Mouse (Mus musculus): ENCODE measurements around the gene Fut11. TPM values are rescaled to one million over a fixed set of nuclear protein-coding genes. Genes with fewer than 3 reads are reported as not detected.

Fut11 gene
- polyA plus RNA-seq, 1 experiment: 24.7 TPM

- no peak for DNase-seq (ENCODE audit: low read depth)
Measured at GRCm38 (mm10) chr14:20741301-20741700, 46.5 kb downstream of the Fut11 start.

GRCm38 (mm10) chr14:20743614-20744013, 48.8 kb downstream of the Fut11 start:
- TF ChIP-seq CTCF (IDR thresholded peaks at IDR 0.05; ENCODE audit: borderline replicate concordance, extremely low read depth, insufficient read depth, insufficient read length) (no peak), POLR2A (IDR thresholded peaks at IDR 0.05; ENCODE audit: borderline replicate concordance, extremely low read depth, insufficient read depth, insufficient read length, poor library complexity, severe bottlenecking) (no peak)
- no peak for DNase-seq (ENCODE audit: low read depth)

More at GRCm38 (mm10) chr14:20741301-20741700, 46.5 kb downstream of the Fut11 start:
- TF ChIP-seq POLR2A (IDR thresholded peaks at IDR 0.05; ENCODE audit: borderline replicate concordance, extremely low read depth, insufficient read depth, insufficient read length, poor library complexity, severe bottlenecking) (no peak), CTCF (IDR thresholded peaks at IDR 0.05; ENCODE audit: borderline replicate concordance, extremely low read depth, insufficient read depth, insufficient read length) (no peak)

GRCm38 (mm10) chr14:20746935-20747334, 52.2 kb downstream of the Fut11 start:
- DNase-seq (ENCODE audit: low read depth): no peak
- TF ChIP-seq CTCF (IDR thresholded peaks at IDR 0.05; ENCODE audit: borderline replicate concordance, extremely low read depth, insufficient read depth, insufficient read length) (peak; percentile 24; the same call in 1 of the 2 replicates), POLR2A (IDR thresholded peaks at IDR 0.05; ENCODE audit: borderline replicate concordance, extremely low read depth, insufficient read depth, insufficient read length, poor library complexity, severe bottlenecking) (no peak)

- TF ChIP-seq POLR2A (IDR thresholded peaks at IDR 0.05; ENCODE audit: borderline replicate concordance, extremely low read depth, insufficient read depth, insufficient read length, poor library complexity, severe bottlenecking): no peak
- TF ChIP-seq CTCF (IDR thresholded peaks at IDR 0.05; ENCODE audit: borderline replicate concordance, extremely low read depth, insufficient read depth, insufficient read length): no peak
- DNase-seq (ENCODE audit: low read depth): no peak
Measured at GRCm38 (mm10) chr14:20748388-20748787, 53.6 kb downstream of the Fut11 start.

- TF ChIP-seq CTCF (IDR thresholded peaks at IDR 0.05; ENCODE audit: borderline replicate concordance, extremely low read depth, insufficient read depth, insufficient read length) (no peak), POLR2A (IDR thresholded peaks at IDR 0.05; ENCODE audit: borderline replicate concordance, extremely low read depth, insufficient read depth, insufficient read length, poor library complexity, severe bottlenecking) (no peak)
- no peak for DNase-seq (ENCODE audit: low read depth)
Measured at GRCm38 (mm10) chr14:20749494-20750051, 54.8 kb downstream of the Fut11 start.

GRCm38 (mm10) chr14:20750503-20750902, 55.7 kb downstream of the Fut11 start:
- TF ChIP-seq POLR2A (IDR thresholded peaks at IDR 0.05; ENCODE audit: borderline replicate concordance, extremely low read depth, insufficient read depth, insufficient read length, poor library complexity, severe bottlenecking): no peak
- no peak for DNase-seq (ENCODE audit: low read depth)

Other genes starting within 250 kb of the Fut11 start
- 0.69 and 1.2 TPM in 2 replicates for gene Cfap70, start 242.7 kb upstream of the Fut11 start, polyA plus RNA-seq (2012; rRNA removed)
- 18.0 and 18.9 TPM in 2 replicates for gene Anxa7, start 214.8 kb upstream of the Fut11 start, polyA plus RNA-seq (2012; rRNA removed)
- 1.5 and 2.4 TPM in 2 replicates for gene Mss51, start 198.1 kb upstream of the Fut11 start, polyA plus RNA-seq (2012; rRNA removed)
- gene Ppp3cb, start 148.4 kb upstream of the Fut11 start, polyA plus RNA-seq (2012; rRNA removed): 114 and 141 TPM in 2 replicates
- 25.1 and 30.3 TPM in 2 replicates for gene Usp54, start 53.9 kb upstream of the Fut11 start, polyA plus RNA-seq (2012; rRNA removed)
- gene Myoz1, start 38.4 kb upstream of the Fut11 start, polyA plus RNA-seq (2012; rRNA removed): 0.10 and 0.16 TPM in 2 replicates
- 0.23 and 0.27 TPM in 2 replicates for gene Synpo2l, start 26.6 kb upstream of the Fut11 start, polyA plus RNA-seq (2012; rRNA removed)
- gene Sec24c, start 20.7 kb upstream of the Fut11 start, polyA plus RNA-seq (2012; rRNA removed): 159 and 187 TPM in 2 replicates
- gene Chchd1, start 8.0 kb downstream of the Fut11 start, polyA plus RNA-seq (2012; rRNA removed): 95.3 and 112 TPM in 2 replicates
- gene Zswim8, start 12.6 kb downstream of the Fut11 start, polyA plus RNA-seq (2012; rRNA removed): 245 and 250 TPM in 2 replicates
- gene Ndst2, start 39.6 kb downstream of the Fut11 start, polyA plus RNA-seq (2012; rRNA removed): 33.3 and 38.6 TPM in 2 replicates
- gene Camk2g, start 99.1 kb downstream of the Fut11 start, polyA plus RNA-seq (2012; rRNA removed): 76.7 and 96.1 TPM in 2 replicates
- gene Plau, start 141.7 kb downstream of the Fut11 start, polyA plus RNA-seq (2012; rRNA removed): 0.98 and 1.8 TPM in 2 replicates
- gene Vcl, start 234.4 kb downstream of the Fut11 start, polyA plus RNA-seq (2012; rRNA removed): 18.0 and 24.4 TPM in 2 replicates

All from brain, embryonic 14.5 days (tissue).